Mouse (Mus musculus): ENCODE data around the gene Mapk1ip1l. TPM values are rescaled to one million over a fixed set of nuclear protein-coding genes. Genes with fewer than 3 reads are reported as not detected.
A peak's percentile ranks its signal among the peaks of the same experiment; 100 is the strongest.

Gene Mapk1ip1l
- polyA plus RNA-seq, 1 experiment from 2014 or later, result 30.8 TPM

DNA sequence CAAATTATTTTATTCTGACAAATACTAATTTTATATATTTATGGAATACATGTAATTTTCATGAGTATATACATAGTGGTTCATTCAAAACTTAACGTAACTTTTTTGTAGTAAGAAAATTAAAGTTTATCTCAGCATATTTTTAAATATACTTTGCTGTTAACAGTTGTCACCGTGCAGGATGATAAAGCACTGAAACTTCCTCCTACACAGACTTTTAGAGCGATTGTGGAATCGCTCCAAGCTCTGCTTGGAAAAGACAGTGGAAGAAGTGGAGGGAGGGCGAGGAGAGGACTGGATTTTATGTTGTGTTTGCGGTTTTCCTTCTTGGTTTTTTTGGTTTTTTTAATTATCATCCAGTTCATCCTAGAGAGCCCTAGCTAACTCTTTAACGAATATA lies 14.5 kb upstream of the Mapk1ip1l start:
- Histone ChIP-seq H3K36me3 (ENCODE audit: control insufficient read depth, insufficient read depth) (no peaks in the 10 kb centered on the region), H3K4me1 (replicated peaks; ENCODE audit: control insufficient read depth, insufficient read depth, low read length) (no peaks in the 10 kb centered on the region), H3K27ac (ENCODE audit: low read depth, low read length) (no peak overlapping the region), H3K9ac (ENCODE audit: low read depth, low read length) (no peak overlapping the region), H3K4me2 (replicated peaks; ENCODE audit: low read depth) (no peak overlapping the region), H3K9me3 (ENCODE audit: control insufficient read depth) (no peaks in the 10 kb centered on the region), H3K27me3 (replicated peaks; ENCODE audit: control insufficient read depth, insufficient read depth, low read length) (no peaks in the 10 kb centered on the region), H3K4me3 (ENCODE audit: low read depth, low read length) (no peak overlapping the region)
- no peak for TF ChIP-seq CTCF (IDR thresholded peaks at IDR 0.05; ENCODE audit: low read depth)
- WGBS, result 62% methylated on average over 7 of the region's 7 CpGs
- ATAC-seq, result no peak

- no peaks in the 10 kb centered on the region for H3K4me1 ChIP-seq (replicated peaks; ENCODE audit: control insufficient read depth, insufficient read depth, low read length)
- no peak for TF ChIP-seq CTCF (IDR thresholded peaks at IDR 0.05; ENCODE audit: low read depth)
- no peaks in the 10 kb centered on the region for H3K27me3 ChIP-seq (replicated peaks; ENCODE audit: control insufficient read depth, insufficient read depth, low read length)
- no peak overlapping the region for H3K27ac ChIP-seq (ENCODE audit: low read depth, low read length)
- peak; percentile 90 for ATAC-seq
- H3K9me3 ChIP-seq (ENCODE audit: control insufficient read depth), result no peaks in the 10 kb centered on the region
- H3K4me3 ChIP-seq (ENCODE audit: low read depth, low read length), result no peak overlapping the region
- 0 out of 2 replicates have a peak overlapping the region, but pooled peaks have one; percentile 24 for H3K4me2 ChIP-seq (replicated peaks; ENCODE audit: low read depth)
- no peak overlapping the region for H3K9ac ChIP-seq (ENCODE audit: low read depth, low read length)
- 88% methylated on average over 2 of the region's 2 CpGs for WGBS
- peaks cover 6% of the 10 kb centered on the region for H3K36me3 ChIP-seq (ENCODE audit: control insufficient read depth, insufficient read depth)
These were observed 12.8 kb upstream of the Mapk1ip1l start for GRCm38 (mm10) chr14:47285271-47285670.

GRCm38 (mm10) chr14:47286215-47286614 lies 11.9 kb upstream of the Mapk1ip1l start:
- Histone ChIP-seq H3K27me3 (replicated peaks; ENCODE audit: control insufficient read depth, insufficient read depth, low read length) (no peaks in the 10 kb centered on the region), H3K4me2 (replicated peaks; ENCODE audit: low read depth) (no peak overlapping the region), H3K9ac (ENCODE audit: low read depth, low read length) (no peak overlapping the region), H3K4me3 (ENCODE audit: low read depth, low read length) (no peak overlapping the region), H3K36me3 (ENCODE audit: control insufficient read depth, insufficient read depth) (peaks cover 10% of the 10 kb centered on the region), H3K27ac (ENCODE audit: low read depth, low read length) (no peak overlapping the region), H3K4me1 (replicated peaks; ENCODE audit: control insufficient read depth, insufficient read depth, low read length) (no peaks in the 10 kb centered on the region), H3K9me3 (ENCODE audit: control insufficient read depth) (no peaks in the 10 kb centered on the region)
- no peak for ATAC-seq
- TF ChIP-seq CTCF (IDR thresholded peaks at IDR 0.05; ENCODE audit: low read depth), result no peak
- WGBS, result 68% methylated on average over 1 of the region's 1 CpGs

DNA sequence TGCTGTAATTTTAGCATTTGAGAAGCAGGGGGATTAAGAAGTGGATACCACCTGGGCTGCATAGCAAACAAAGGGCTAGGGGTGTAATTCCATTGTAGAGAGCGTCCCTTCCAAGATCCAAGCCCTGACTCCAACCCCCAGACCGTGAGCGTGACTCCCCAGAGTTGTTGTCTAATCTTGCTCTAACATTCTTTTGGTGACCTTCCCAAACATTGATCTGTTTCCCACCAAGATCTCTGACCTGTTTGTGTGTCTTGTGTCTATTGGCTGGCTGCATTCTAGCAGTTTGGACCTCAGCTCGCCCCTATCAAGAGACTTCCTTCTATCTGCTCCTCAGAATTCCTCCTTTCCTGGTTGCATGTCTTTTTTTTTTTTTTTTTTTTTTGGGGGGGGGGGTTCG lies 11.0 kb upstream of the Mapk1ip1l start:
- H3K36me3 ChIP-seq (ENCODE audit: control insufficient read depth, insufficient read depth), result peaks cover 10% of the 10 kb centered on the region
- WGBS, result 87% methylated on average over 4 of the region's 5 CpGs
- no peak for ATAC-seq

DNA sequence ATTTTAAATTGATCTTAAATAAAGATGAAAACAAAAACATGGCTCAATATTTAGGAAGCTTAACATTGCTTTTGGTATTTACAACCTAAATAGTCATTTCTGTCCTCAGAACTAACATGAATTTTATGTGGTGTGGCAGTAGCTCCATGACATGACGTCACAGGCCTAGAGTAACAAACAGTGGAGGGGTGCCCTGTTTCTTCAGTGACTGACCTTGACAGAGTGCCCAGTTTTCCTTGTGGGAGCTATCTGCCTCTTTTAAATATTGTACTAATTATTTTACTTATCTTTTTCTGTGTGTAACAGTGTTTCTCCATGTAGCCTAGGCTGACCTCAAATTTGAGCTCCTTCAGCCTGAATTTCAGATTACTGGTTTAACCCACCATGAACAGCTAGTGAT lies 6.3 kb upstream of the Mapk1ip1l start:
- H3K9me3 ChIP-seq (ENCODE audit: control insufficient read depth), result no peaks in the 10 kb centered on the region
- no peak for ATAC-seq
- no peak overlapping the region for H3K4me3 ChIP-seq (ENCODE audit: low read depth, low read length)
- H3K27me3 ChIP-seq (replicated peaks; ENCODE audit: control insufficient read depth, insufficient read depth, low read length), result no peaks in the 10 kb centered on the region
- H3K4me1 ChIP-seq (replicated peaks; ENCODE audit: control insufficient read depth, insufficient read depth, low read length), result no peaks in the 10 kb centered on the region
- H3K4me2 ChIP-seq (replicated peaks; ENCODE audit: low read depth), result no peak overlapping the region
- no peak for TF ChIP-seq CTCF (IDR thresholded peaks at IDR 0.05; ENCODE audit: low read depth)
- H3K36me3 ChIP-seq (ENCODE audit: control insufficient read depth, insufficient read depth), result peaks cover 10% of the 10 kb centered on the region
- 73% methylated on average over 1 of the region's 1 CpGs for WGBS
- no peak overlapping the region for H3K9ac ChIP-seq (ENCODE audit: low read depth, low read length)
- H3K27ac ChIP-seq (ENCODE audit: low read depth, low read length), result no peak overlapping the region

More for the DNA sequence above, 11.0 kb upstream of the Mapk1ip1l start:
- Histone ChIP-seq H3K4me3 (ENCODE audit: low read depth, low read length) (no peak overlapping the region), H3K27me3 (replicated peaks; ENCODE audit: control insufficient read depth, insufficient read depth, low read length) (no peaks in the 10 kb centered on the region), H3K27ac (ENCODE audit: low read depth, low read length) (no peak overlapping the region), H3K4me1 (replicated peaks; ENCODE audit: control insufficient read depth, insufficient read depth, low read length) (no peaks in the 10 kb centered on the region), H3K9ac (ENCODE audit: low read depth, low read length) (no peak overlapping the region), H3K4me2 (replicated peaks; ENCODE audit: low read depth) (no peak overlapping the region), H3K9me3 (ENCODE audit: control insufficient read depth) (no peaks in the 10 kb centered on the region)
- TF ChIP-seq CTCF (IDR thresholded peaks at IDR 0.05; ENCODE audit: low read depth), result no peak

DNA sequence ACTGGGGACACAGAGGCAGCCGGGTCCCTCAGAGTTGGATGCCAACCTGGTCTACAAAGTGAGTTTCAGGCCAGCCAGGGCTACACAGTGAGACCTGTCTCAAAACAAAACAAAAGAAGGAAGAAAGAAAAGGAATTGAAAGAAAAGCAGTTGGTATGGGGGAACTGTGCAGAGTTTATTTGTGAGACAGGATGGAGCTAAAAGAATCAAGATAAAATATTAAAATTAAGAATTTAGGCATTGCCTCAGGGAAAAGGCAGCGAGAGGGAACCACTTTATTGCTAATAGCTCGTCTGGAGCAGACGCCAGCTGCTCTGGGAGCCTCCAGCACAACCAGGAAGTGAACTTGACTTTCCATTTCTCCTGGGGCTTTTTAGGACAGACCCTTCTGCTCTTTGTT lies 3.9 kb upstream of the Mapk1ip1l start:
- Histone ChIP-seq H3K9me3 (ENCODE audit: control insufficient read depth) (no peaks in the 10 kb centered on the region), H3K9ac (ENCODE audit: low read depth, low read length) (peak overlapping the region; percentile 45), H3K4me3 (ENCODE audit: low read depth, low read length) (no peak overlapping the region), H3K27ac (ENCODE audit: low read depth, low read length) (no peak overlapping the region), H3K4me2 (replicated peaks; ENCODE audit: low read depth) (no peak overlapping the region; the same call in 1 of the 2 replicates), H3K4me1 (replicated peaks; ENCODE audit: control insufficient read depth, insufficient read depth, low read length) (no peaks in the 10 kb centered on the region), H3K27me3 (replicated peaks; ENCODE audit: control insufficient read depth, insufficient read depth, low read length) (no peaks in the 10 kb centered on the region), H3K36me3 (ENCODE audit: control insufficient read depth, insufficient read depth) (peaks cover 10% of the 10 kb centered on the region)
- TF ChIP-seq CTCF (IDR thresholded peaks at IDR 0.05; ENCODE audit: low read depth), result no peak
- no peak for ATAC-seq
- 26% methylated on average over 4 of the region's 4 CpGs for WGBS

- peak overlapping the region; percentile 82 for H3K27ac ChIP-seq (ENCODE audit: low read depth, low read length)
- TF ChIP-seq CTCF (IDR thresholded peaks at IDR 0.05; ENCODE audit: low read depth), result no peak
- peak; percentile 60 for ATAC-seq
- H3K9me3 ChIP-seq (ENCODE audit: control insufficient read depth), result no peaks in the 10 kb centered on the region
- WGBS, result 34% methylated on average over 2 of the region's 2 CpGs
- H3K4me1 ChIP-seq (replicated peaks; ENCODE audit: control insufficient read depth, insufficient read depth, low read length), result no peaks in the 10 kb centered on the region
- no peak overlapping the region for H3K4me3 ChIP-seq (ENCODE audit: low read depth, low read length)
- H3K27me3 ChIP-seq (replicated peaks; ENCODE audit: control insufficient read depth, insufficient read depth, low read length), result no peaks in the 10 kb centered on the region
- no peak overlapping the region for H3K9ac ChIP-seq (ENCODE audit: low read depth, low read length)
- no peaks in the 10 kb centered on the region for H3K36me3 ChIP-seq (ENCODE audit: control insufficient read depth, insufficient read depth)
- H3K4me2 ChIP-seq (replicated peaks; ENCODE audit: low read depth), result no peak overlapping the region
These were observed 1.8 kb upstream of the Mapk1ip1l start for GRCm38 (mm10) chr14:47296232-47296631.
